Mouse (Mus musculus): ENCODE data around the gene Brca2.

DNA sequence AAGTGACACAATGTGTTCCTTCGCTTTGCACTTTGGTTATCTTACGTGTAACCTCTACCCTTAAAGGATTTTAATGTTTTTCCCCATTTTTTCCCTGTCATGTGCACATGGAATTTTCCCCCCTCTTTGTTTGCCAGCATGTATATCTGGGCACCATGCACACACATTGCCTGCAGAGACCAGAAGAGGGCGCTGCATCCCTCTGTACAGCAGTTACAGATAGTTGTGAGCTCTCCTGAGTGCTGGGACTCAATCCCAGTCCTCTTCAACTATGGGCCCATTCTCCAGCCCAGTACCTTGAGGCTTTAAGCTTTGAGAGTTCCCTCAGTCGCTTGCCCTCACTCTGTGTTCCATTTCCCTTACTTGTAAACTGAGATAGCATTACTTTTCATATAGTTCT, 9.2 kb upstream of the Brca2 start:
- TF ChIP-seq CTCF (IDR thresholded peaks at IDR 0.05; ENCODE audit: low read depth, low read length), result no peak
- no peak for TF ChIP-seq POLR2A (IDR thresholded peaks at IDR 0.05; ENCODE audit: borderline replicate concordance, low read depth, low read length)
